Mouse (Mus musculus) neural tube, embryonic 11.5 days (tissue): ENCODE results near the gene BC029722. TPM values are rescaled to one million over a fixed set of nuclear protein-coding genes. Genes with fewer than 3 reads are reported as not detected.
A peak's percentile ranks its signal among the peaks of the same experiment; 100 is the strongest.

ENCODE experiments used
- ATAC-seq: fragments of 200-750 bp; cut with Nextera tagmentation; 2 replicates; pipeline ENCODE4 v1.8.0; 2017; ENCODE audit warnings: moderate number of reproducible peaks, mild to moderate bottlenecking, moderate TSS enrichment, moderate library complexity; ENCODE audit not compliant: insufficient read depth, low FRiP score, low TSS enrichment
- DNase-seq: peaks from one replicate; pipeline ENCODE4 v3.0.0-alpha.2; 2015; ENCODE audit warnings: low spot score
- H3K27ac ChIP-seq: fragments of 300-500 bp; sonication (generic); 2 replicates; pipeline ENCODE4 v1.5.1; 2014; ENCODE audit warnings: low read depth, mild to moderate bottlenecking, low read length
- H3K27me3 ChIP-seq: fragments of 300-500 bp; sonication (generic); 2 replicates; pipeline ENCODE4 v1.6.1; 2014; ENCODE audit warnings: mild to moderate bottlenecking, low read length, mixed read lengths; ENCODE audit not compliant: control insufficient read depth, insufficient read depth
- H3K36me3 ChIP-seq: fragments of 300-500 bp; sonication (generic); 2 replicates; pipeline ENCODE4 v1.6.1; 2014; ENCODE audit warnings: mild to moderate bottlenecking, low read length, moderate library complexity, mixed read lengths; ENCODE audit not compliant: control insufficient read depth, insufficient read depth
- H3K4me1 ChIP-seq: fragments of 300-500 bp; sonication (generic); 2 replicates; pipeline ENCODE4 v1.6.1; 2014; ENCODE audit warnings: low read length, mixed read lengths; ENCODE audit not compliant: control insufficient read depth, insufficient read depth
- H3K4me2 ChIP-seq: fragments of 300-500 bp; sonication (generic); 2 replicates; pipeline ENCODE4 v1.6.1; 2014; ENCODE audit warnings: low read depth, mild to moderate bottlenecking, moderate library complexity
- H3K4me3 ChIP-seq: fragments of 300-500 bp; sonication (generic); 2 replicates; pipeline ENCODE4 v1.5.1; 2014; ENCODE audit warnings: low read depth, low read length
- H3K9ac ChIP-seq: fragments of 300-500 bp; sonication (generic); 2 replicates; pipeline ENCODE4 v1.6.1; 2014; ENCODE audit warnings: mild to moderate bottlenecking, low read length
- H3K9me3 ChIP-seq: fragments of 300-500 bp; sonication (generic); 2 replicates; pipeline ENCODE4 v1.6.1; 2016; ENCODE audit warnings: low read length; ENCODE audit not compliant: control insufficient read depth
- WGBS: fragments of 180-500 bp; shearing (Covaris S2); extraction: QIAGEN DNeasy Blood & Tissue Kit; methylation state at CpG from one replicate; pipeline ENCODE4 v1.1.7; 2014; 5-methylcytosine and 5-hydroxymethylcytosine counted together
- polyA plus RNA-seq: library from polyadenylated mRNA; unstranded; fragments of >200 nt; fragmentation: Nextera tagmentation; extraction: Ambion mirVana; gene quantifications from 2 replicates; pipeline ENCODE4 v1.2.1, GENCODE M21; 2014

Gene BC029722
- polyA plus RNA-seq, 1 experiment from 2014 or later, result 11.1 TPM

DNA sequence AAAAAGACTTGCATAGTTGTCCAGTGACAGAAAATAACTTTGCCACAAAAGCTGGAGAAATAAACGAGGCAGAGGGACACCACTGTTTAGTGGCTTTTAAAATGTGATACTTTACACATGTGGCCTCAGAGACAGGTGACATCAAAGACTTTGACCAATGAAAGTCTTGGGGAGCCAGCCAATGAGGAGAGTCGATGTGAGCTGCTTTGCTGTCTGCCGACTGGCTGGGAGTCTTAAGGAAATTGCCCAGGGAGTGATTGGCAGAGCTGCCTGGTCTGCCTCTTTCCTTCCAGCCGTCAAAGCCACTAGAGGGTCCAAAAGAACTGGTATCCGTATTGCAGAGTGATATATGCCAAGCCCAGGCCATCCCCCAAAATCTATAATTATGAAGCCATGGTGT lies 4.4 kb downstream of the BC029722 start:
- WGBS, result 28% methylated on average over 5 of the region's 5 CpGs
- no peak for DNase-seq
- Histone ChIP-seq H3K9me3 (no peaks in the 10 kb centered on the region), H3K36me3 (peaks cover under 1% of the 10 kb centered on the region; the same call in 1 of the 2 replicates), H3K27me3 (no peaks in the 10 kb centered on the region), H3K4me3 (no peak overlapping the region), H3K4me2 (no peak overlapping the region), H3K27ac (no peak overlapping the region), H3K4me1 (peaks cover 13% of the 10 kb centered on the region; the same call in 1 of the 2 replicates), H3K9ac (no peak overlapping the region)
- no peak for ATAC-seq

GRCm38 (mm10) chr2:155812637-155813036 lies 6.6 kb downstream of the BC029722 start:
- Histone ChIP-seq H3K27me3 (no peaks in the 10 kb centered on the region), H3K4me1 (no peaks in the 10 kb centered on the region), H3K36me3 (no peaks in the 10 kb centered on the region), H3K4me2 (no peak overlapping the region), H3K9me3 (no peaks in the 10 kb centered on the region), H3K4me3 (no peak overlapping the region), H3K27ac (no peak overlapping the region), H3K9ac (no peak overlapping the region)
- WGBS, result 85% methylated on average over 4 of the region's 4 CpGs
- DNase-seq (no peak), ATAC-seq (no peak)

DNA sequence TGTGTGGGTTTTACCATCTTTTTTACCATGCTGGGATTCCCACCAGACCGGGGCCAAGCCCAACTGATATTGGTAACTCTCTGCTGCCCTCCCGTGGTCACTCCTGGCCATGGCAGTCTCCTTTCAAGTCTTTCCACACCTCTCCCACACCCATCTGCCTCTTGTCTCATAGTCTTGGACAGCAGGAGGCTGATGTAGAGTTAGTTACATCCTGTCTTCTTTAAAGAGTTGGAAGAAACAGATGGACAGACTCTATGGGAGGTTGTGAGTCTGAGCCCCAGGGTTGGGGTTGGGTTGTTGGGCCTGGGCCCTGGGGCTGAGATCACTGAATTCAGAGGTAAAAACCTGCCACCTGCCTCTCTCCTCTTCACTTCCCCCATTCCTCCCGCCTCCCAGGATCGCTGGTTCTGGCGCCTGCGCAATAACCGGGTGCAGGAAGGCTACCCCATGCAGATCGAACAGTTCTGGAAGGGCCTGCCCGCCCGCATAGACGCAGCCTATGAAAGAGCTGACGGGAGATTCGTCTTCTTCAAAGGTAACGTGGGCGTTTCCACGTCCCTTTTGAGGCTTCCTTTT lies 7.3 kb downstream of the BC029722 start:
- H3K9me3 ChIP-seq, result no peaks in the 10 kb centered on the region

GRCm38 (mm10) chr2:155809620-155810019 lies 9.6 kb downstream of the BC029722 start:
- Histone ChIP-seq H3K4me3 (no peak overlapping the region), H3K4me1 (no peaks in the 10 kb centered on the region), H3K9ac (no peak overlapping the region), H3K4me2 (no peak overlapping the region), H3K27me3 (no peaks in the 10 kb centered on the region), H3K36me3 (no peaks in the 10 kb centered on the region), H3K9me3 (no peaks in the 10 kb centered on the region), H3K27ac (no peak overlapping the region)
- 90% methylated on average over 4 of the region's 4 CpGs for WGBS
- DNase-seq, result no peak
- ATAC-seq, result no peak

More for the DNA sequence above, 7.3 kb downstream of the BC029722 start:
- Histone ChIP-seq H3K9ac (no peak overlapping the region), H3K27me3 (no peaks in the 10 kb centered on the region), H3K4me2 (no peak overlapping the region), H3K27ac (no peak overlapping the region), H3K4me3 (no peak overlapping the region), H3K36me3 (no peaks in the 10 kb centered on the region), H3K4me1 (no peaks in the 10 kb centered on the region)
- ATAC-seq (no peak), DNase-seq (peak; percentile 84)
- 39% methylated on average over 16 of the region's 16 CpGs for WGBS

DNA sequence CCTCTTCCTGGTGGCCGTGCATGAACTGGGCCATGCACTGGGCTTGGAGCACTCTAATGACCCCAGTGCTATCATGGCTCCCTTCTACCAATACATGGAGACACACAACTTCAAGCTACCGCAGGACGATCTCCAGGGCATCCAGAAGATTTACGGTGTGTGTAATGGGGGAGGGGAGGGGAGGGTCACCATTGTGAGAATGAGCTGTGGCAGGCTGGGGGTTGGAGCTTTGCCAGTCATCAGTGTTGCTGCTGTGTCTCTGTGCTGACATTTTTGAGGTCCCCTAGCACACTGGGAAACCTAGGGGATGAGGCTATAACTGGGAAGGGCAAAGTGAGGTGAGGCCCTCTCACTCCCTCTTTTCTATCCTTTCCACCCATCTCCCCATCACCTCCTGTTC lies 11.8 kb downstream of the BC029722 start:
- no peak overlapping the region for H3K9ac ChIP-seq
- DNase-seq (no peak), ATAC-seq (no peak)
- H3K27ac ChIP-seq, result no peak overlapping the region
- no peak overlapping the region for H3K4me2 ChIP-seq
- no peak overlapping the region for H3K4me3 ChIP-seq
- H3K4me1 ChIP-seq, result no peaks in the 10 kb centered on the region
- H3K9me3 ChIP-seq, result no peaks in the 10 kb centered on the region
- H3K36me3 ChIP-seq, result no peaks in the 10 kb centered on the region
- H3K27me3 ChIP-seq, result no peaks in the 10 kb centered on the region
- WGBS, result 56% methylated on average over 4 of the region's 4 CpGs

GRCm38 (mm10) chr2:155806548-155806947 lies 12.7 kb downstream of the BC029722 start:
- Histone ChIP-seq H3K4me3 (no peak overlapping the region), H3K4me1 (no peaks in the 10 kb centered on the region), H3K9me3 (no peaks in the 10 kb centered on the region), H3K36me3 (no peaks in the 10 kb centered on the region), H3K9ac (no peak overlapping the region), H3K27ac (no peak overlapping the region), H3K4me2 (no peak overlapping the region), H3K27me3 (no peaks in the 10 kb centered on the region)
- ATAC-seq, result no peak
- DNase-seq, result no peak
- WGBS, result 76% methylated on average over 5 of the region's 5 CpGs

DNA sequence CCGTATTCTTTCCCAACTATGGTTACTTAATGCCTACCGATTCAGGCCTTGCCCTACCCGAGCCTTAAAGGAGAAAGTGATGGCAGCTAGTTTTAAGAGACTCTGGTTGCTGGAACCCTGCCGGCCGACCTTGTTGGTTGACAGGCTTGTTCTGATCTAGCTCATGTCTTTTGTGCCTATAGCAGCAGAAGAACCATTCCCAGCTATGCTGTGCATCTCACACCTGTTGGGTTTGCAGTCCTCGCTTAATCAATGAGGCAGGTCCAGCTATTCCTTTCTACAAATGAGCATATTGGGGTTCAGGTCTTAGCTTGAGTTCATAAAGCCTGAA lies 13.3 kb downstream of the BC029722 start:
- no peak for DNase-seq
- ATAC-seq, result no peak
- Histone ChIP-seq H3K4me3 (no peak overlapping the region), H3K27me3 (no peaks in the 10 kb centered on the region), H3K36me3 (no peaks in the 10 kb centered on the region), H3K9ac (no peak overlapping the region), H3K4me1 (no peaks in the 10 kb centered on the region), H3K4me2 (no peak overlapping the region), H3K9me3 (no peaks in the 10 kb centered on the region), H3K27ac (no peak overlapping the region)
- WGBS, result 84% methylated on average over 6 of the region's 6 CpGs

- 73% methylated on average over 6 of the region's 6 CpGs for WGBS
- H3K4me2 ChIP-seq, result no peak overlapping the region
- no peaks in the 10 kb centered on the region for H3K27me3 ChIP-seq
- no peaks in the 10 kb centered on the region for H3K36me3 ChIP-seq
- no peaks in the 10 kb centered on the region for H3K4me1 ChIP-seq
- DNase-seq (no peak), ATAC-seq (no peak)
- H3K4me3 ChIP-seq, result no peak overlapping the region
- H3K27ac ChIP-seq, result no peak overlapping the region
- no peaks in the 10 kb centered on the region for H3K9me3 ChIP-seq
- H3K9ac ChIP-seq, result no peak overlapping the region
Observed at GRCm38 (mm10) chr2:155805231-155805924, 13.8 kb downstream of the BC029722 start.

DNA sequence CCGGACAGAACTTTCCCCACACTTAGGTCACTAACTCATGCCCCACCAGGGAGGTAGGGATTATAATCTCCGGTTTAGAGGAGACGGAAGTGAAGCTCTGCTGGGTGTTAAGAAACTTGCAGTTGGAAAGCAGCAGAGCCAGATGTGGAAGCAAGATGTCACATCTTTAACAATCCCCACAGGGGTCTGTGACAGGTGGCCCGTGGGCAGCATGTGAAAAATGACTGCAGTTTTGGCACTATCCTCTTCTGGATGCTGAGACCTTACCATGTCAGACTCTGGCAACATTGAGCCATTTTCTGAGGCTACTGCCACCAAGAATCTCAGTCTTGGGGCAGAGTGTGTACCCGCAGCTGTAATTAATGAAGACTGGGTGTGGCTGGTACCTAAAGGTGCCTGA lies 15.2 kb downstream of the BC029722 start:
- no peaks in the 10 kb centered on the region for H3K9me3 ChIP-seq
- no peak overlapping the region for H3K4me3 ChIP-seq
- H3K4me2 ChIP-seq, result no peak overlapping the region
- H3K9ac ChIP-seq, result no peak overlapping the region
- H3K36me3 ChIP-seq, result no peaks in the 10 kb centered on the region
- H3K27me3 ChIP-seq, result no peaks in the 10 kb centered on the region
- DNase-seq, result no peak
- H3K4me1 ChIP-seq, result no peaks in the 10 kb centered on the region
- 78% methylated on average over 5 of the region's 5 CpGs for WGBS
- no peak overlapping the region for H3K27ac ChIP-seq
- ATAC-seq, result no peak
